Mouse (Mus musculus) stomach, postnatal 0 days (tissue): ENCODE data around the gene Plau.

Experiments
- CTCF ChIP-seq: IDR thresholded peaks from 2 replicates; pipeline ENCODE4 v1.5.1; 2016; ENCODE audit warnings: antibody characterized with exemption, low read depth, mild to moderate bottlenecking, moderate library complexity
- EP300 ChIP-seq: optimal IDR thresholded peaks from 2 replicates; pipeline ENCODE3; 2016; ENCODE audit warnings: antibody characterized with exemption

DNA sequence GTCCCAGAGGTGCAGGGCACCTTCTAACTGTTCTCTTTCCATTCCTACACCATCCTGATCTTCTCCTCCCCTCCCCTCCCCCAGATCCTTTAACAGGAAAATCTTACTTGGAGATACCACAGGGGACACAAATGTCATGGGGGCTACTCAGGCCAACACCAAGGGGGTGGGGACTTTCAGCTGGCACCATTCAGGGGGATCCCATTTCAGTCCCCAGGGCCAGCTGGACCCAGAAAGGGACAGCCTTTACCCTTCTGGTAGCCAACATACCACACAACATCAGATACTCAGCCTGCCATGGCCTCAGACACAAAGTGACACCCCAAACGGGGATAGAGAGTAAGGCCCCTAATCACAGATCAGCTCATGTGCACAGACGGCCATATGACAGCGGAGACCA lies 48.3 kb upstream of the Plau start:
- TF ChIP-seq CTCF (no peak), EP300 (no peak)
